Mouse (Mus musculus) cerebellum, postnatal 25 days (tissue): ENCODE data around the gene Gpsm3.
A peak's percentile ranks its signal among the peaks of the same experiment; 100 is the strongest.

Experiments
- DNase-seq, 2 experiments: peaks; one replicate each; pipeline ENCODE4 v3.0.0; 2021; ENCODE audit warnings: mixed read lengths in 2 of 2

Gpsm3 gene

DNA sequence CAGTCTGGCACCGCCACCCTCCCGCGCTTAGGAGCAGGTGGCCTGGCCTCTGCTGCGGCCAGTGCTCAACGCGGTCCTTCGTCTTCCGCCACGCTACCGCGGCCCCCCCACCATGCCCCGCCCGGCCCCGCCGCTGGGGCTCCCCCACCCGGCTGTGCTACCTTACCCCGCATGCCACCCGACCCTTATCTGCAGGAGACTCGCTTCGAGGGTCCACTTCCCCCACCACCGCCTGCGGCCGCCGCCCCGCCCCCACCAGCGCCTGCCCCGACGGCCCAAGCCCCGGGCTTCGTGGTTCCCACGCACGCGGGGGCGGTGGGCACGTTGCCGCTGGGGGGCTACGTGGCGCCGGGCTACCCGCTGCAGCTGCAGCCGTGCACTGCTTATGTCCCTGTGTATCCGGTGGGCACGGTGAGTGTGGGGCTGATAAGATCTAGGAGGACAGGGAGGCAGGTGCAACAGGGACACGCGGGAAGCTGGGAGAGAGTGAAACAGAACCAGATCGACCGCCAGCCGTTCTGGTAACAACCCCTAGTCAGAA is 41.2 kb downstream of the Gpsm3 start:
- peak; percentile 72 to 78 for DNase-seq

DNA sequence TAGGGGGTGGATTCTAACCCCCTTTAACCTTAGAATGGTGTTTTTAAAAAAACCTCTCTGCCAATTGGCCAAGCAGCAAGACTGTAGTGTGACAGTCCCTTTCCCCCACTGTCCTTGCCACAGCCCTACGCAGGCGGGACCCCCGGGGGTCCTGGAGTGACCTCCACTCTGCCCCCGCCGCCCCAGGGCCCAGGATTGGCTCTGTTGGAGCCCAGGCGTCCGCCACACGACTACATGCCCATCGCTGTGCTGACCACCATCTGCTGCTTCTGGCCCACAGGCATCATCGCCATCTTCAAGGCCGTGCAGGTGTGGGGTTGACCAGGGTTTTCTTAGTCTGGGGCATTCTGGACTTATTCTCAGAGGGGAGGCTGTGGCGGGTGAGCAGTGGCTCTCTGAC is 42.0 kb downstream of the Gpsm3 start:
- DNase-seq = peak; percentile 66 to 70

DNA sequence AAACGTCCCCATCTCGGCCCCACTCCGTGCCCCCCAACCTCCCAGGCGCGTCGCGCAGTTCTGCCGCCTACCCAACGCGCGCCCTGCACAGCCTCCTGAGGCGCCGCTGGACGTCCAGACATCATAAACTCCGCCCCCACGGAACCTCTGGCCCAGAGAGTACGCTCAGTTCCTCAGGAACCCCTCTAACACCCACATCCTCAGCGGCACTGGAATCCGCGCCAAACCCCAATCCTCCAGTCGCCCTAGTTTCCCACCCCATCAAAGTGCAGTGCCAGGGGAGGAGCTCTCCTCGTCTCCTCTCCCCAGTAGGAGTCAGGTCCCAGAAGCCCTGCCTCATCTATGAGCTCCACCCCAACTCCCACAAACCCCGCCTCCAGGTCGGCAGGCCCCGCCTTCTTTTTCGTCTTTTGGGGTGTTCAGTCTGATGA is 42.7 kb downstream of the Gpsm3 start:
- DNase-seq = peak; percentile 85 to 90

DNA sequence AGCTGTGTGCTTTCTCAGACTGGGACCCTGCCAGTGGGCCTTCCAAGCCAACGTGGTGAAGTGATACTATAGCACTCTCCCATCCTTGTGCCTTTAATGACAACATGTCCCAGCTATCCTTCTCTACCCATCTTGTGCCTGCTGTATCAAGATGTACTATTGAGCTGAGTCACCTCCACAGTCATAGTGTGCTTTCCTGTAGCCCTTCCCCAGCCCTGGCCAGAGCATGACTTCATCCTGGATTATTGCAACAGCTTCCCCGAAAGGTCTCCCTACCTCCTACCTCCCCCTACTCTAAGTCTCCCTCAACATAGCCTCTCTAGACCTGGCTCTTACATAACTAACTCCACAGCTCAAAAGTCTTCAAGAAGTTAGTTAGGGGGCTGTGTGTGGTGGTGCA is 46.1 kb downstream of the Gpsm3 start:
- DNase-seq = no peak

DNA sequence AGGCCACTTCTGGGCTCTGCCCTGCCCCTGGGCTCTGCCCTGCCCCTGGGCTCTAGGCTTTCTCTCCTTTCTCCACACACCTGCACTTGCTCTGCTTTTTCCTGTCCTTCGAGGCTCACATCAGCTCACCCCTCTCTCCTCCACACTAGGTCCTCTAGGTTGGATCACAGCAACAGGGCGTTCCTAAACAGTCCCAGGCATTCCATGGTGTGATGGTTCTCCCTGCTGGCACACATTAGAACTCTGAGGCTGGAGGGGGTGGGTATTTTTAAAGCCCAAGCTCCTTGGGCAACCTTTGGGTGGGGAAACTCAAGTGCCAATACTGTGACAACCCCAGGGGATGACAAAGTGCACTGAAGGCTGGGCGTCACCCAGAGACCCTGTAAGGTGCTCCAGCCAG is 47.9 kb downstream of the Gpsm3 start:
- DNase-seq = peak in 1 of 2 experiments; percentile 34

DNA sequence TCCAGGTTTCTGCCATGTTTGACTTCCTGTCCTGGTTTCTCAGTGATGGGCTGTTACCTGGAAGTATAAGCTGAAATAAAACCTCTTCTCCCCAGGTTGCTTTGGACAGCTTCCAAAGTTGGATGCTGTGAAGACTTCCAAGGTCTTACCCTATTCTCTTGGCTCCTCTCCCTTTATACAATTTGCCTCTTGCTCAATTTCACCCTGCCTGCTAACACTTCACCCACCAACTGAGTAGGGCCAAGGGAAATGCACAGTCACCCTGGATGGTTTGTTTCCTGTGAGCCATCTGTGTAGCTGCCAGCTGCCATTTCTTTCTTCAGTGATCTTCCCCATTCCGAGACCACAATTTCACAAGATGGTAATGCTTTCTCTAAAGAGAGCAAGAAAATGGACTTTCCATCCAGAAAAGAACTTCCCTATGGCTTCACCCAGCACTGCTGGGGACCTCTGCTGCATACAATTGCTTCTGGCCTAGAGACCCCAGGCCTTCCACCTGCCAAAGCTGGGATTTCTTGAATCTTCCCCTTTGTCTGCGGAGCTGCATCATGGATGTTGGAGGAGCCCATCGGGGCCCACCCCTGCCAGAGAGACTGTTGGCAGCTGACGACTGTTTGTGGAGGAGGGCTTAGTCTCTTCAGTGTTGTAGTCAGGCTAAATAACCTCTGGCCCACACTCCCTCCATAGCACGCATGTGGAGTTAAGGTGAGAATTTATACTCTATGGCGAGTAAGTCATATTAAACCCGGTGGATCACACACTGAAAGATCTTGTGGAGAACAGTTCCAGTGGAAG is 50.1 kb downstream of the Gpsm3 start:
- peak; percentile 42 to 43 for DNase-seq

DNA sequence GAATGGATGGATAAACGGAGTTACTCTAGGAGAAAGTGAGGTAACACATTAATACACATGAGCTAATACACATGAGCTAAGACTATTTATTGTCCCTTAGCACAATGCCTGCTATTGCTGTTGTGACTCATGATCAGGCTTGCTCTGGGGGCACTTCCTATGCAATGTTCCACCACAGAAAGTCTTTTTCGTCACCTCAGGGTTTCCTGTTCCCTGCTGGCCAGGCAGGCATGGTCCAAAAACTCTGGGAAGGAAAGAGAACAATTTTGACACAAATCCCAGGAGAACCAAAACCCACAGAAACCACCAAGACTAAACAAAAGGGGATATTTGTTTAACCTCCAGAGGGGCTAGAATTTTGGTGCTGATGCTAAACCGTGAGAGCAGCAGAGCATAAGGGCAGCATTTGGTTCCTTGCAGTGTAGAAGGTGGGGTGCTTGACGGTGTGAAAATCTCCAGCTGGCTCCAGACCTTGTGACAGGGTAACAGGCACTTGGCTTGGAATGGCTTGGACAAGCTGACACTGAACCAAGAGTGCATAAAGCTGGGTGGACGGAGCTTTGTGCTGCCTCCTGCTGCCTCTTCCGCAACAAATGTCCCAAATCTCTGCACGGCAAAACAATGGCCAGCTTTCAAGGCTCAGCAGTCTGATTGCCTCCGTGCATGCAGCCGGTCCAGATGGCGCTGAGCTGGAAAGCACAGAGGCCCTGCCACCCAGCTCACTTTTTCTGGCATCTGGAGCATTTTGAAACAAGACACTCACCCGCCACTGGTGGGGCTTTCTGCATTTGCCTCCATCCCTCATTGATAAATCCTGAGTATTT is 51.4 kb downstream of the Gpsm3 start:
- peak; percentile 89 for DNase-seq
